Mouse (Mus musculus) right cerebral cortex, adult 18-20 months (tissue): ENCODE results near the gene Krtap16-1.

ENCODE experiments used
- DNase-seq: peaks from one replicate; pipeline ENCODE4 v3.0.0; 2022; ENCODE audit warnings: mixed read lengths

Gene Krtap16-1

GRCm38 (mm10) chr11:99948175-99948574 is 38.2 kb downstream of the Krtap16-1 start, which contains the start of gene Krtap9-5:
Gene Krtap9-5 (plus strand): TSS chr11:99948475.
- DNase-seq = no peak

- no peak for DNase-seq
These were observed 48.6 kb downstream of the Krtap16-1 start for GRCm38 (mm10) chr11:99937751-99938264.

GRCm38 (mm10) chr11:99935991-99936390 is 50.4 kb downstream of the Krtap16-1 start, which contains the start of gene Krtap31-2:
Gene Krtap31-2 (plus strand): TSS chr11:99936291.
- no peak for DNase-seq
